21 mouse cellular contexts compared by ENCODE assay signal in the genomic region with DNA sequence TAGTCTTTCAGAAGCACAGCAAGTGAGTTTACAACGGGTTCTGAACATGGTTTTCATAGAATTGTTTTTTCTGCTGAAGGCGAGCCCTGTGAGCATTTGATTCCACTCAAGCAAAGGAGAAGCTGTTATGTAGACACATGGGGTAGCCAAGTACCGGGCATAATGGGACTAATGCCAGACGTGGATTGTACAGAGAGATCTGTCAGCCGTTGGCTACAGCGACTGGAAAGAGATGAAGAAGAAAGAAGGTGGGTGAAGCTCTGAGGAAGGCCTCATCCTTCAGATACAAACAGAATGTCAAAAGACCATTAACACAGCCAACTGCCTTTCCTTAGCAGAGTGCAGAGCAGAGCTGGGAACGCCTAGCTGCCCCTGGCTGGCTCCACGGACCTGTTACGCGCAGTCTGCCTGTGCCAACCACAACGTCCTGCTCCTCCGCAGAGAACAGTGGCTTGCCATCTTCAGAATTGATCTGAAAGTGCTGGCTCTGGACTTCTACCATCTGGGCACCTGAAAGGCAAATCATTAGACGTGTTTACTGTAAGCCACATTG. TPM values are rescaled to one million over a fixed set of nuclear protein-coding genes. Genes with fewer than 3 reads are reported as not detected.
DNase-seq lines count a peak whose midpoint lies in the region; ATAC-seq and TF ChIP-seq lines count a peak whose summit lies in the region.
"Had no signal": no experiment of that assay in that cellular context is flagged by ENCODE, and none has a peak within 500 bp of the region (broad histone marks: within the 10 kb centered on the region; RNA-seq: fewer than 3 reads in every experiment).

No protein-coding gene starts in this region.

- no peak for TF ChIP-seq EP300 in lung, postnatal 0 days (IDR thresholded peaks at IDR 0.05)

- no peaks in the 10 kb centered on the region for H3K27me3 ChIP-seq in forebrain, postnatal 0 days (ENCODE audit: insufficient read depth, low read length)
- no peaks in the 10 kb centered on the region for H3K27me3 ChIP-seq in forebrain, embryonic 13.5 days
- H3K27me3 ChIP-seq in midbrain, postnatal 0 days (ENCODE audit: insufficient read depth, low read length), result no peaks in the 10 kb centered on the region
- H3K27me3 ChIP-seq in midbrain, embryonic 14.5 days (ENCODE audit: control insufficient read depth, insufficient read depth, low read length), result no peaks in the 10 kb centered on the region
- H3K27me3 ChIP-seq in lung, postnatal 0 days (replicated peaks; ENCODE audit: insufficient read depth, low read length), result no peaks in the 10 kb centered on the region
- H3K27me3 ChIP-seq: embryonic facial prominence, embryonic 12.5 days; intestine, embryonic 15.5 days; lung, embryonic 15.5 days had no signal

- no peak for TF ChIP-seq CTCF in forebrain, postnatal 0 days (IDR thresholded peaks at IDR 0.05; ENCODE audit: low read depth)
- no peak for TF ChIP-seq CTCF in midbrain, postnatal 0 days (IDR thresholded peaks at IDR 0.05)
- no peak for TF ChIP-seq CTCF in lung, postnatal 0 days (IDR thresholded peaks at IDR 0.05)

- H3K9me3 ChIP-seq in forebrain, postnatal 0 days (ENCODE audit: low read length), result no peaks in the 10 kb centered on the region
- no peaks in the 10 kb centered on the region for H3K9me3 ChIP-seq in forebrain, embryonic 13.5 days (replicated peaks)
- H3K9me3 ChIP-seq in midbrain, postnatal 0 days (ENCODE audit: low read length), result no peaks in the 10 kb centered on the region
- no peaks in the 10 kb centered on the region for H3K9me3 ChIP-seq in midbrain, embryonic 14.5 days (ENCODE audit: control insufficient read depth, low read length)
- no peaks in the 10 kb centered on the region for H3K9me3 ChIP-seq in lung, postnatal 0 days (ENCODE audit: low read length)
- H3K9me3 ChIP-seq: embryonic facial prominence, embryonic 12.5 days; heart, embryonic 10.5 days; intestine, embryonic 15.5 days; lung, embryonic 15.5 days had no signal

- no peaks in the 10 kb centered on the region for H3K4me1 ChIP-seq in forebrain, postnatal 0 days (ENCODE audit: insufficient read depth)
- H3K4me1 ChIP-seq in forebrain, embryonic 13.5 days, result peaks cover 13% of the 10 kb centered on the region
- no peaks in the 10 kb centered on the region for H3K4me1 ChIP-seq in midbrain, postnatal 0 days (ENCODE audit: insufficient read depth, low read length)
- no peaks in the 10 kb centered on the region for H3K4me1 ChIP-seq in midbrain, embryonic 14.5 days (ENCODE audit: control insufficient read depth, insufficient read depth, low read length)
- H3K4me1 ChIP-seq in lung, postnatal 0 days (ENCODE audit: insufficient read depth, low read depth, low read length), result no peaks in the 10 kb centered on the region
- H3K4me1 ChIP-seq: embryonic facial prominence, embryonic 12.5 days; intestine, embryonic 15.5 days; lung, embryonic 15.5 days had no signal

- no peak overlapping the region for H3K27ac ChIP-seq in forebrain, postnatal 0 days (ENCODE audit: low read depth, low read length)
- H3K27ac ChIP-seq in forebrain, embryonic 13.5 days, result no peak overlapping the region
- no peak overlapping the region for H3K27ac ChIP-seq in midbrain, postnatal 0 days (ENCODE audit: low read depth, low read length)
- H3K27ac ChIP-seq in midbrain, embryonic 14.5 days (replicated peaks; ENCODE audit: low read depth, low read length), result no peak overlapping the region
- no peak overlapping the region for H3K27ac ChIP-seq in lung, postnatal 0 days (ENCODE audit: low read length)
- H3K27ac ChIP-seq: embryonic facial prominence, embryonic 12.5 days; heart, embryonic 10.5 days; intestine, embryonic 15.5 days; lung, embryonic 15.5 days had no signal

- 48% methylated on average over 13 of the region's 13 CpGs for WGBS in forebrain, postnatal 0 days
- WGBS in forebrain, embryonic 13.5 days, result 80% methylated on average over 13 of the region's 13 CpGs
- 81% methylated on average over 13 of the region's 13 CpGs for WGBS in midbrain, postnatal 0 days
- WGBS in midbrain, embryonic 14.5 days, result 90% methylated on average over 13 of the region's 13 CpGs
- WGBS in lung, postnatal 0 days, result 79% methylated on average over 13 of the region's 13 CpGs

- no peak overlapping the region for H3K4me3 ChIP-seq in forebrain, postnatal 0 days (ENCODE audit: low read depth, low read length)
- no peak overlapping the region for H3K4me3 ChIP-seq in forebrain, embryonic 13.5 days
- no peak overlapping the region for H3K4me3 ChIP-seq in midbrain, postnatal 0 days (ENCODE audit: low read depth, low read length)
- no peak overlapping the region for H3K4me3 ChIP-seq in midbrain, embryonic 14.5 days (replicated peaks; ENCODE audit: low read depth, low read length)
- no peak overlapping the region for H3K4me3 ChIP-seq in lung, postnatal 0 days (ENCODE audit: low read depth, low read length)
- H3K4me3 ChIP-seq: embryonic facial prominence, embryonic 12.5 days; heart, embryonic 10.5 days; intestine, embryonic 15.5 days; lung, embryonic 15.5 days; myocyte had no signal

- H3K4me2 ChIP-seq in forebrain, postnatal 0 days (ENCODE audit: low read depth), result no peak overlapping the region
- no peak overlapping the region for H3K4me2 ChIP-seq in forebrain, embryonic 13.5 days
- H3K4me2 ChIP-seq in midbrain, postnatal 0 days (ENCODE audit: low read depth, low read length, poor library complexity, severe bottlenecking), result no peak overlapping the region
- H3K4me2 ChIP-seq in midbrain, embryonic 14.5 days (ENCODE audit: low read length), result no peak overlapping the region
- no peak overlapping the region for H3K4me2 ChIP-seq in lung, postnatal 0 days (replicated peaks; ENCODE audit: low read depth, low read length)
- H3K4me2 ChIP-seq: embryonic facial prominence, embryonic 12.5 days; intestine, embryonic 15.5 days; liver, embryonic 11.5 days; lung, embryonic 15.5 days had no signal

- no peaks in the 10 kb centered on the region for H3K36me3 ChIP-seq in forebrain, postnatal 0 days (ENCODE audit: insufficient read depth)
- H3K36me3 ChIP-seq in forebrain, embryonic 13.5 days (ENCODE audit: poor library complexity, severe bottlenecking), result no peaks in the 10 kb centered on the region
- H3K36me3 ChIP-seq in midbrain, postnatal 0 days (ENCODE audit: insufficient read depth, low read length), result no peaks in the 10 kb centered on the region
- no peaks in the 10 kb centered on the region for H3K36me3 ChIP-seq in midbrain, embryonic 14.5 days (ENCODE audit: control insufficient read depth, insufficient read depth, low read length)
- H3K36me3 ChIP-seq in lung, postnatal 0 days (ENCODE audit: insufficient read depth, low read length), result no peaks in the 10 kb centered on the region
- H3K36me3 ChIP-seq: embryonic facial prominence, embryonic 12.5 days; heart, embryonic 10.5 days; intestine, embryonic 15.5 days; lung, embryonic 15.5 days had no signal

- no peak overlapping the region for H3K9ac ChIP-seq in forebrain, postnatal 0 days
- H3K9ac ChIP-seq in forebrain, embryonic 13.5 days, result no peak overlapping the region
- no peak overlapping the region for H3K9ac ChIP-seq in midbrain, postnatal 0 days (replicated peaks; ENCODE audit: low read length, poor library complexity, severe bottlenecking)
- H3K9ac ChIP-seq in midbrain, embryonic 14.5 days (replicated peaks; ENCODE audit: low read length), result no peak overlapping the region
- H3K9ac ChIP-seq in lung, postnatal 0 days (replicated peaks; ENCODE audit: low read depth), result no peak overlapping the region
- H3K9ac ChIP-seq: embryonic facial prominence, embryonic 12.5 days; intestine, embryonic 15.5 days; lung, embryonic 15.5 days had no signal

- peak; percentile 43; the same call in 1 of the 2 replicates for ATAC-seq in forebrain, postnatal 0 days
- ATAC-seq in forebrain, embryonic 13.5 days, result no peak
- ATAC-seq in midbrain, postnatal 0 days (ENCODE audit: low FRiP score), result no peak
- ATAC-seq in midbrain, embryonic 14.5 days (ENCODE audit: low FRiP score, low TSS enrichment), result no peak
- no peak for ATAC-seq in lung, postnatal 0 days
- no peak for ATAC-seq in CD4-positive, CD25-positive, alpha-beta regulatory T cell, adult 4 months
- ATAC-seq: intestine, embryonic 15.5 days had no signal

- peak; percentile 53 for DNase-seq in forebrain, postnatal 0 days
- peak; percentile 65 for DNase-seq in midbrain, postnatal 0 days (ENCODE audit: low spot score)
- DNase-seq in midbrain, embryonic 14.5 days, result no peak
- DNase-seq in cerebellum, postnatal 14 days, result peak; percentile 79 to 82
- no peak for DNase-seq in embryo, embryonic 10 days (ENCODE audit: low spot score)
- DNase-seq in lung, postnatal 0 days (ENCODE audit: low spot score), result no peak
- DNase-seq: adrenal gland, postnatal 14 days; gastrocnemius, postnatal 14 days; kidney, postnatal 14 days; right cerebral cortex, postnatal 25 days; thymus, adult 2 months had no signal

RNA-seq across cellular contexts. Expression of a gene that starts 26.2 kb away (rescaled TPM):
- 0.43 TPM in 1 of 2 replicates, not detected in the other for total RNA-seq in forebrain, postnatal 0 days (2014; rRNA removed)
- polyA plus RNA-seq in forebrain, postnatal 0 days (2015; fragmentation: Nextera tagmentation; extraction: Ambion mirVana), result 0.10 TPM in 2 replicates
- 0.20 TPM in 1 of 2 replicates, not detected in the other for polyA plus RNA-seq in forebrain, embryonic 13.5 days (2015; fragmentation: Nextera tagmentation; extraction: Ambion mirVana)
- total RNA-seq in midbrain, postnatal 0 days (2014; rRNA removed), result 0.11 TPM in 1 of 2 replicates, not detected in the other
- polyA plus RNA-seq in midbrain, postnatal 0 days (2015; fragmentation: Nextera tagmentation; extraction: Ambion mirVana), result 0.18 and 0.36 TPM in 2 replicates
- not detected in 2 replicates for polyA plus RNA-seq in midbrain, embryonic 14.5 days (2014; fragmentation: Nextera tagmentation; extraction: Ambion mirVana)
- polyA plus RNA-seq in lung, postnatal 0 days (2015; fragmentation: Nextera tagmentation; extraction: Ambion mirVana), result 4.2 and 6.1 TPM in 2 replicates
- not detected for polyA plus RNA-seq in CD4-positive, CD25-positive, alpha-beta regulatory T cell, adult 4 months (2017; shearing (Covaris generic))
- total RNA-seq: hematopoietic stem cell, adult 5-6 weeks; megakaryocyte-erythroid progenitor cell, adult 5-6 weeks had no signal

Comparison
In these comparisons a context has a peak if more than half of its experiments do, and no peak if none do; other contexts are left out.
1. DNase-seq: peak in forebrain, postnatal 0 days (single experiment), midbrain, postnatal 0 days (single experiment) and cerebellum, postnatal 14 days (2 of 2); none in midbrain, embryonic 14.5 days (single experiment), embryo, embryonic 10 days (single experiment) and lung, postnatal 0 days (single experiment).